Mouse (Mus musculus) hindbrain, embryonic 11.5 days (tissue): ENCODE measurements around the gene Gpr137. TPM values are rescaled to one million over a fixed set of nuclear protein-coding genes. Genes with fewer than 3 reads are reported as not detected.
"Not testable (repeated sequence)": the region's sequence is repeated elsewhere in the genome, so short reads cannot be mapped to it uniquely, and the experiment has no call there.

Experiments used
- ATAC-seq: fragments of 200-750 bp; cut with Nextera tagmentation; 2 replicates; pipeline ENCODE4 v1.8.0; 2017; ENCODE audit warnings: mild to moderate bottlenecking, moderate TSS enrichment, moderate library complexity; ENCODE audit not compliant: low FRiP score
- DNase-seq: peaks from one replicate; pipeline ENCODE4 v3.0.0-alpha.2; 2015; ENCODE audit warnings: low spot score
- H3K27ac ChIP-seq: fragments of 300-500 bp; sonication (generic); 2 replicates; pipeline ENCODE4 v1.5.1; 2014; ENCODE audit warnings: mild to moderate bottlenecking, low read depth, low read length
- H3K27me3 ChIP-seq: fragments of 300-500 bp; sonication (generic); 2 replicates; pipeline ENCODE4 v1.6.1; 2014; ENCODE audit warnings: mild to moderate bottlenecking, low read length, moderate library complexity, mixed read lengths; ENCODE audit not compliant: control insufficient read depth, insufficient read depth
- H3K36me3 ChIP-seq: fragments of 300-500 bp; sonication (generic); 2 replicates; pipeline ENCODE4 v1.6.1; 2014; ENCODE audit warnings: mild to moderate bottlenecking, low read length, moderate library complexity, mixed read lengths; ENCODE audit not compliant: control insufficient read depth, insufficient read depth
- H3K4me1 ChIP-seq: fragments of 300-500 bp; sonication (generic); replicated peaks from 2 replicates; pipeline ENCODE4 v1.6.1; 2014; ENCODE audit warnings: low read length, mixed read lengths; ENCODE audit not compliant: control insufficient read depth, insufficient read depth
- H3K4me2 ChIP-seq: fragments of 300-500 bp; sonication (generic); replicated peaks from 2 replicates; pipeline ENCODE4 v1.6.1; 2014; ENCODE audit warnings: mild to moderate bottlenecking, low read depth, low read length
- H3K4me3 ChIP-seq: fragments of 300-500 bp; sonication (generic); 2 replicates; pipeline ENCODE4 v1.5.1; 2014; ENCODE audit warnings: low read depth, low read length
- H3K9ac ChIP-seq: fragments of 300-500 bp; sonication (generic); 2 replicates; pipeline ENCODE4 v1.6.1; 2014; ENCODE audit warnings: low read depth, low read length
- H3K9me3 ChIP-seq: fragments of 300-500 bp; sonication (generic); 2 replicates; pipeline ENCODE4 v1.6.1; 2016; ENCODE audit warnings: low read length; ENCODE audit not compliant: control insufficient read depth
- WGBS: fragments of 180-500 bp; shearing (Covaris S2); extraction: QIAGEN DNeasy Blood & Tissue Kit; methylation state at CpG from one replicate; pipeline ENCODE4 v1.1.7; 2014; 5-methylcytosine and 5-hydroxymethylcytosine counted together
- polyA plus RNA-seq: library from polyadenylated mRNA; unstranded; fragments of >200 nt; fragmentation: Nextera tagmentation; extraction: Ambion mirVana; gene quantifications from 2 replicates; pipeline ENCODE4 v1.2.1, GENCODE M21; 2014

The Gpr137 gene
- polyA plus RNA-seq, 1 experiment from 2014 or later = 27.9 TPM

GRCm38 (mm10) chr19:6907811-6908540 lies 34.3 kb downstream of the Gpr137 start:
- H3K4me1 ChIP-seq = peaks cover 12% of the 10 kb centered on the region
- H3K4me2 ChIP-seq = peak overlapping the region; percentile 73
- H3K36me3 ChIP-seq = peaks cover 10% of the 10 kb centered on the region
- ATAC-seq (no peak), DNase-seq (no peak)
- no peak overlapping the region for H3K27ac ChIP-seq
- 90% methylated on average over 7 of the region's 7 CpGs for WGBS
- no peak overlapping the region for H3K4me3 ChIP-seq
- H3K9me3 ChIP-seq = no peaks in the 10 kb centered on the region
- no peak overlapping the region; the same call in 1 of the 2 replicates for H3K9ac ChIP-seq
- H3K27me3 ChIP-seq = no peaks in the 10 kb centered on the region

GRCm38 (mm10) chr19:6907094-6907493 lies 35.2 kb downstream of the Gpr137 start:
- WGBS = 91% methylated on average over 8 of the region's 8 CpGs
- Histone ChIP-seq H3K27me3 (no peaks in the 10 kb centered on the region), H3K4me2 (no peak overlapping the region), H3K4me1 (peaks cover 12% of the 10 kb centered on the region), H3K36me3 (peaks cover 8% of the 10 kb centered on the region), H3K27ac (no peak overlapping the region), H3K9ac (no peak overlapping the region), H3K9me3 (no peaks in the 10 kb centered on the region), H3K4me3 (no peak overlapping the region)
- ATAC-seq = no peak
- DNase-seq = no peak

DNA sequence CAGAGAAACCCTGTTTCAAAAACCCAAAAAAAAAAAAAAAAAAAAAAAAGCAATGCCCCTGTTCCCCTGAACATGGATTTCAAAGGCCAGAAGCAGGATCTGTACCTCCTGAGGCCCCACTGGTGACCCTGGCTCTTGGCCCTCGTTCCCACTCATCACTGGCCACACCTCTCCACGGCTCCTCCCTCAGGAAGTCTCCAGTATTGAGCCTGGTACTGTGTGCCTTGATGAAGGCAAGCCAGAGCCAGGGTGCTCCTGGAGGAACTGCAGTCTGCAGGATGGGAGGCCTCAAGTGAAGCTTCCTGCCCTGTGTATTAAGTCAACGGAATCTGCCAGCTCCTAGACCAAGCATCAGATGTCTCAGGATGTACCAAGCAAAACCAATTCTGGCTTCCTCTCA lies 36.1 kb downstream of the Gpr137 start:
- H3K4me1 ChIP-seq = peaks cover 12% of the 10 kb centered on the region
- no peaks in the 10 kb centered on the region for H3K9me3 ChIP-seq
- no peaks in the 10 kb centered on the region for H3K27me3 ChIP-seq
- WGBS = 91% methylated on average over 3 of the region's 3 CpGs
- ATAC-seq (no peak), DNase-seq (no peak)
- no peak overlapping the region for H3K4me3 ChIP-seq
- H3K36me3 ChIP-seq = peaks cover 5% of the 10 kb centered on the region
- H3K27ac ChIP-seq = no peak overlapping the region
- H3K9ac ChIP-seq = no peak overlapping the region
- H3K4me2 ChIP-seq = no peak overlapping the region

- DNase-seq (no peak), ATAC-seq (no peak)
- Histone ChIP-seq H3K36me3 (peaks cover 5% of the 10 kb centered on the region), H3K4me2 (no peak overlapping the region), H3K9me3 (no peaks in the 10 kb centered on the region), H3K4me3 (no peak overlapping the region), H3K9ac (no peak overlapping the region), H3K27ac (no peak overlapping the region), H3K27me3 (no peaks in the 10 kb centered on the region), H3K4me1 (peaks cover 10% of the 10 kb centered on the region)
- WGBS = 92% methylated on average over 11 of the region's 11 CpGs
These were observed 36.7 kb downstream of the Gpr137 start for GRCm38 (mm10) chr19:6905498-6906159.

- no peaks in the 10 kb centered on the region for H3K9me3 ChIP-seq
- no peak overlapping the region for H3K27ac ChIP-seq
- 83% methylated on average over 2 of the region's 2 CpGs for WGBS
- no peak overlapping the region for H3K4me2 ChIP-seq
- ATAC-seq (no peak), DNase-seq (no peak)
- no peaks in the 10 kb centered on the region for H3K27me3 ChIP-seq
- H3K4me1 ChIP-seq = peaks cover 10% of the 10 kb centered on the region
- no peak overlapping the region for H3K9ac ChIP-seq
- no peak overlapping the region for H3K4me3 ChIP-seq
- H3K36me3 ChIP-seq = peaks cover 5% of the 10 kb centered on the region
These were observed 37.4 kb downstream of the Gpr137 start for GRCm38 (mm10) chr19:6904846-6905245.

GRCm38 (mm10) chr19:6903031-6903430 lies 39.2 kb downstream of the Gpr137 start:
- H3K4me2 ChIP-seq = no peak overlapping the region
- H3K36me3 ChIP-seq = peaks cover 5% of the 10 kb centered on the region
- H3K27me3 ChIP-seq = no peaks in the 10 kb centered on the region
- DNase-seq (no peak), ATAC-seq (no peak)
- no peak overlapping the region for H3K4me3 ChIP-seq
- no peak overlapping the region for H3K9ac ChIP-seq
- no peak overlapping the region for H3K27ac ChIP-seq
- H3K4me1 ChIP-seq = 0 out of 2 replicates have a peak, but pooled peaks cover 3% of the 10 kb centered on the region
- H3K9me3 ChIP-seq = no peaks in the 10 kb centered on the region
- 100% methylated on average over 1 of the region's 1 CpGs for WGBS

DNA sequence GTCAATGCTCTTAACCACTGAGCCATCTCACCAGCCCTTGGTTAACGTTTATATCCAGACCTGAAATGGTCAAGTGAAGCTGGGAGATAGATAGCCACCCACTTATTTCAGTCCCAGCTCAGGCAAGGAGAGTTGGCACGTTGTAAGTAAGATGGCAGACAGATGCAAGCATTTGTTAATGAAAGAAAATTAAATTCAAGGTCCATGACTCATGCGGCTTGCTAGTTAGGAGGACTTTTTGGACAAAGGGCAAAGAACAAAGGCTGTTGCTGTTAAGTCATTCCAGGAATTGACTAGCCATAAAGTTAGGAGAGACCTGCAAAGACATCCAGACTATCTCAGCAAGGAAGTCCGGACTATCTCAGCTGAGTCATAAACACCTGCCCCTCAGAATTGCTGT lies 42.6 kb downstream of the Gpr137 start:
- H3K36me3 ChIP-seq = no peaks in the 10 kb centered on the region
- DNase-seq (no peak), ATAC-seq (no peak)
- H3K27ac ChIP-seq = no peak overlapping the region
- WGBS = 85% methylated on average over 4 of the region's 4 CpGs
- H3K4me1 ChIP-seq = no peaks in the 10 kb centered on the region
- no peak overlapping the region for H3K9ac ChIP-seq
- H3K9me3 ChIP-seq = no peaks in the 10 kb centered on the region
- no peak overlapping the region for H3K4me3 ChIP-seq
- H3K27me3 ChIP-seq = no peaks in the 10 kb centered on the region
- no peak overlapping the region for H3K4me2 ChIP-seq

GRCm38 (mm10) chr19:6895608-6896305 lies 46.5 kb downstream of the Gpr137 start:
- H3K36me3 ChIP-seq, H3K27ac ChIP-seq, H3K27me3 ChIP-seq, ATAC-seq, H3K9ac ChIP-seq, DNase-seq, H3K4me2 ChIP-seq, H3K9me3 ChIP-seq, H3K4me1 ChIP-seq, H3K4me3 ChIP-seq: not testable (repeated sequence)
- WGBS = 89% methylated on average over 18 of the region's 18 CpGs
